Mouse (Mus musculus): ENCODE results near the gene Unc119b.

The Unc119b gene

GRCm38 (mm10) chr5:115161064-115161939 lies 26.5 kb upstream of the Unc119b start:
- Histone ChIP-seq H3K9me3 (ENCODE audit: low read length) (no peaks in the 10 kb centered on the region), H3K27me3 (ENCODE audit: insufficient read depth, low read length) (no peaks in the 10 kb centered on the region), H3K4me3 (replicated peaks; ENCODE audit: low read length) (peak overlapping the region; percentile 43), H3K36me3 (ENCODE audit: insufficient read depth, low read length) (peaks cover 3% of the 10 kb centered on the region), H3K4me1 (replicated peaks; ENCODE audit: low read depth, low read length) (peaks cover 68% of the 10 kb centered on the region)
- TF ChIP-seq NANOG (IDR thresholded peaks at IDR 0.05; ENCODE audit: borderline replicate concordance, low read length) = no peak
- TF ChIP-seq CTCF (conservative IDR thresholded peaks at IDR 0.05; ENCODE audit: low read length) = no peak
- TF ChIP-seq POU5F1 (IDR thresholded peaks at IDR 0.05; ENCODE audit: borderline replicate concordance, low read length) = no peak

DNA sequence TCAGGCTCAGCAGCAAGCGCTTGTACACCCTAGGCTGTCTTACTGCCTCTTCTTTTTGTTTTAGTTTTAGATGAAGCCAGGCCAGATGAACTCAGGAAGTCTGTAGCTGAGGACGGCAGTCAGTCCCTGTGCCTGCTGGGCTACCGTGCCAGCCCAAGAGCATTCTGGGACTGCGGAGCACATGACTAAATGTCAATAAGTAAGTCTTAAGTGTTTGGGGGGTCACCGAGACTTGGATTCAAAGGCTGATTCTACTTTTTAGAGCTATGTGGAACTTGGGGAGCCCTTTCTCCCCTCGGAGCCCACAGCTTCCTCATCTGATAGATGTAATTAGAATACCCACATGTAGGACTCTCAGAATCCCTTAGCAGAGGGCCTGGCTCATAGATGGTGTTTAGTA lies 25.9 kb upstream of the Unc119b start:
- no peaks in the 10 kb centered on the region for H3K9me3 ChIP-seq (ENCODE audit: low read length)
- H3K27me3 ChIP-seq (ENCODE audit: insufficient read depth, low read length) = no peaks in the 10 kb centered on the region
- TF ChIP-seq CTCF (conservative IDR thresholded peaks at IDR 0.05; ENCODE audit: low read length) = no peak
- TF ChIP-seq NANOG (IDR thresholded peaks at IDR 0.05; ENCODE audit: borderline replicate concordance, low read length) = no peak
- TF ChIP-seq POU5F1 (IDR thresholded peaks at IDR 0.05; ENCODE audit: borderline replicate concordance, low read length) = no peak

DNA sequence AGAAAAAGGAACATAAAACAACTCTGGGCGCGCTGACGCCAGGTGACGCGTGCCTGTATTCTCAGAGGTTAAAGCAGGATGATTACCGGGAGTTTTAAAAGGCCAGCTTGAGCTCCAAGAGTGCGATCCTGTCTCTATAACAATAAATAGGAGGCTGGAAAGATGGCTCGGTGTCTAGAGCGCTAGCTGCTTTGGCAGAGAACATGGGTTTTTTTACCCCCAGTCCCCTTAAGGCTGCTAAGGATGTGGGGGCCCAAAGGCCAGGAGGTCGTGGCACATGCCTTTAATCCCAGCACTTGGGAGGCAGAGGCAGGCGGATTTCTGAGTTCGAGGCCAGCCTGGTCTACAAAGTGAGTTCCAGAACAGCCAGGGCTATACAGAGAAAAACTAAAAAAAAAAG lies 24.4 kb upstream of the Unc119b start:
- no peaks in the 10 kb centered on the region for H3K27me3 ChIP-seq (ENCODE audit: insufficient read depth, low read length)
- peaks cover 79% of the 10 kb centered on the region for H3K4me1 ChIP-seq (replicated peaks; ENCODE audit: low read depth, low read length)
- H3K4me3 ChIP-seq (replicated peaks; ENCODE audit: low read length) = peak overlapping the region; percentile 99
- TF ChIP-seq NANOG (IDR thresholded peaks at IDR 0.05; ENCODE audit: borderline replicate concordance, low read length) (no peak), CTCF (conservative IDR thresholded peaks at IDR 0.05; ENCODE audit: low read length) (no peak), POU5F1 (IDR thresholded peaks at IDR 0.05; ENCODE audit: borderline replicate concordance, low read length) (no peak)
- H3K9me3 ChIP-seq (ENCODE audit: low read length) = no peaks in the 10 kb centered on the region
- H3K36me3 ChIP-seq (ENCODE audit: insufficient read depth, low read length) = peaks cover 19% of the 10 kb centered on the region

More for the DNA sequence above, 25.9 kb upstream of the Unc119b start:
- H3K4me3 ChIP-seq (replicated peaks; ENCODE audit: low read length) = peak overlapping the region; percentile 43
- peaks cover 70% of the 10 kb centered on the region for H3K4me1 ChIP-seq (replicated peaks; ENCODE audit: low read depth, low read length)
- peaks cover 9% of the 10 kb centered on the region for H3K36me3 ChIP-seq (ENCODE audit: insufficient read depth, low read length)

GRCm38 (mm10) chr5:115158040-115158983 lies 23.5 kb upstream of the Unc119b start, which contains the start of gene Mlec:
TSS of gene Mlec (minus strand) at chr5:115158179.
- Histone ChIP-seq H3K9me3 (ENCODE audit: low read length) (no peaks in the 10 kb centered on the region), H3K4me1 (replicated peaks; ENCODE audit: low read depth, low read length) (peaks cover 80% of the 10 kb centered on the region), H3K36me3 (ENCODE audit: insufficient read depth, low read length) (peaks cover 27% of the 10 kb centered on the region), H3K4me3 (replicated peaks; ENCODE audit: low read length) (peak within 1 kb of the TSS; percentile 99), H3K27me3 (ENCODE audit: insufficient read depth, low read length) (no peaks in the 10 kb centered on the region)
- TF ChIP-seq POU5F1 (IDR thresholded peaks at IDR 0.05; ENCODE audit: borderline replicate concordance, low read length) (no peak), CTCF (conservative IDR thresholded peaks at IDR 0.05; ENCODE audit: low read length) (no peak), NANOG (IDR thresholded peaks at IDR 0.05; ENCODE audit: borderline replicate concordance, low read length) (no peak)

DNA sequence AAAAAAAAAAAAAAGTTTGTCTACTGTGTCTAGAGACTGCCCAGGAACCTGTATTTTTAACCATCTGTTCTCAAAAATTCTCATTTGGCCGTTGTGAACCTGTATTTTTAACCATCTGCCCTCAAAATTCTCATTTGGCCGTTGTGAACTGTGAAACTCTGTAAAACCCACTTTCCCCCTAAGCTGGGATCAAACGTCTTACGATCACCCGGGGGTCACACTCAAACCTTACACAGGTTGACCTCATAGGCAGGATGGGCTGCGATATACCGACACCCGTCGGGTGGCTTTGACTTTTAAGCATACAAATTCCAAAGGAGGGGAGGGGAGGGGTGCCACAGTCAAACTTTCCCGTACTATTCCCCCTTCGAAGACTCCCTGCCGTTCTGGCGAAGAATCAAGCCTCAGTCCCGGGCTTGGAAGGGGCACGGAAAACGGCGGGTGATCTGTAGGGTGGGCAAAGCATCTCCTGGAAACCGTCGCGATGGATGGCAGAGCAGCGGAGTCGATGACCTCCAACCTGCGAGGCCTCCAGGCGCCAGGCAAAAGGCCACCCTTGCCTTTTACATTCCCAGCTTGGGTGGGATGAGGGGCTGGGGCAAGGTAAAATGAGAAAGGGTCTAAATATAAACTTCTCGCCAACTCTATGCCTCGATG lies 22.3 kb upstream of the Unc119b start:
- Histone ChIP-seq H3K4me3 (replicated peaks; ENCODE audit: low read length) (peak overlapping the region; percentile 99), H3K9me3 (ENCODE audit: low read length) (no peaks in the 10 kb centered on the region), H3K36me3 (ENCODE audit: insufficient read depth, low read length) (peaks cover 40% of the 10 kb centered on the region), H3K4me1 (replicated peaks; ENCODE audit: low read depth, low read length) (peaks cover 82% of the 10 kb centered on the region), H3K27me3 (ENCODE audit: insufficient read depth, low read length) (no peaks in the 10 kb centered on the region)
- TF ChIP-seq NANOG (IDR thresholded peaks at IDR 0.05; ENCODE audit: borderline replicate concordance, low read length) (no peak), POU5F1 (IDR thresholded peaks at IDR 0.05; ENCODE audit: borderline replicate concordance, low read length) (no peak)

DNA sequence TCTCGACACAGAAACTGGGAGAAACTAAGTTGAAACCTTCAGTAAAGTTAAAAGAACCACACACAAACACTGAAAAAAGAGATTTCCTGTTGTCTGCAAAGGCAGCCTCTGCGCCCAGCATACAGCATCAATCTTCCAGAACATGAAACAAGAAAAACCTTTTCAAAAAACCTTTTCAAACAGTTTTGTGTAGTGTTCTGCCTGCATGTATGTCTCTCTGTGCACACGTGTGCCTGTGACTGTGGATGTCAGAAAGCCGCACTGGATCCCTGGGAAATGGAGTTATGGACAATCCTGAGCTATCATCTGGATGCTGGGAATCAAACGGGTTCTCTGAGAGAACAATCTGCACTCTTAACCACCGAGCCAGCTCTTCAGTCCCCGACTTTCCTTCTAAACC lies 21.6 kb upstream of the Unc119b start:
- TF ChIP-seq POU5F1 (IDR thresholded peaks at IDR 0.05; ENCODE audit: borderline replicate concordance, low read length) = no peak
- TF ChIP-seq CTCF (conservative IDR thresholded peaks at IDR 0.05; ENCODE audit: low read length) = no peak
- TF ChIP-seq NANOG (IDR thresholded peaks at IDR 0.05; ENCODE audit: borderline replicate concordance, low read length) = no peak
- no peaks in the 10 kb centered on the region for H3K9me3 ChIP-seq (ENCODE audit: low read length)
- peaks cover 45% of the 10 kb centered on the region for H3K36me3 ChIP-seq (ENCODE audit: insufficient read depth, low read length)
- H3K27me3 ChIP-seq (ENCODE audit: insufficient read depth, low read length) = no peaks in the 10 kb centered on the region
- peaks cover 84% of the 10 kb centered on the region for H3K4me1 ChIP-seq (replicated peaks; ENCODE audit: low read depth, low read length)
- H3K4me3 ChIP-seq (replicated peaks; ENCODE audit: low read length) = peak overlapping the region; percentile 99

DNA sequence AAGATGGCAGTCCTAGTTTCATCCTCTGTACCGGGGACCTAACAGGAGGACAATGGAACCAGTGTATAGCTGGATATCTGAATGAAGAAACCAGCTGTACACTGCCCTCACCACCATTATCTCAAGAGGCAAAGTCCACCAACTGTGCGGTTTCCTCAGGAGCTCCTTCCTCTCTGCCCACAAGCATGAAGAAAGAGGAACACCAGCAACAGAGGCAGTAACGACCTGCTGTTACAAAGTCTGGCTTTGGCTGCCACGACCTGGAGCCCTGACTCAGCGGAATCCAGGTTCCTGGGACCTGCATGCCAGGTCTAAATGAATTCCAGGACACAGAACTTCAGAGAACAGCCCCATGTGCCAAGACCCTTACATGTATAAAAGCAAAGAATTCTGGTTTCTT lies 21.1 kb upstream of the Unc119b start:
- H3K4me1 ChIP-seq (replicated peaks; ENCODE audit: low read depth, low read length) = peaks cover 84% of the 10 kb centered on the region
- no peak for TF ChIP-seq CTCF (conservative IDR thresholded peaks at IDR 0.05; ENCODE audit: low read length)
- TF ChIP-seq NANOG (IDR thresholded peaks at IDR 0.05; ENCODE audit: borderline replicate concordance, low read length) = no peak
- no peak for TF ChIP-seq POU5F1 (IDR thresholded peaks at IDR 0.05; ENCODE audit: borderline replicate concordance, low read length)
- peak overlapping the region; percentile 99 for H3K4me3 ChIP-seq (replicated peaks; ENCODE audit: low read length)
- H3K36me3 ChIP-seq (ENCODE audit: insufficient read depth, low read length) = peaks cover 51% of the 10 kb centered on the region
- H3K27me3 ChIP-seq (ENCODE audit: insufficient read depth, low read length) = no peaks in the 10 kb centered on the region
- H3K9me3 ChIP-seq (ENCODE audit: low read length) = no peaks in the 10 kb centered on the region
